10 mouse cellular contexts compared by ENCODE assay signal in the genomic region with DNA sequence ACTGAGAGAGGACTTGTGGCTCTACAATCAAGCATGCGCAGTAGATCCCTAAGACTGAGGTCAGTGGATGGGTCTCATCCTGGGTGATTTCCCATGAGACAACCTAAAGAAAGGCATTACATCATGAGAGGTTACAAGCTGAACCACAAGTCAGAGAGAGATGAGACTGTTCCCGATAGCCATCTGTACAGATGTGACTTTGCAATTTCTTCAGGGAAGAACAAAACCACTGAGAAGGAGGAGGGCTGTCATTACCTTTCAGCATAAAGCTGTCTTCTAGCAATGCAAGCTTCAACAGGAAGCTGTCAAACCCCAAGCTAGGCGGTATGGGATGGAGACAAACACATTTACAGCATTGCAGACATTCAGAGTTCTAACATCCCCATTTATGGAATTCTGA.
DNase-seq lines count a peak whose midpoint lies in the region; ATAC-seq lines count a peak whose summit lies in the region.
"Had no signal": no experiment of that assay in that cellular context is flagged by ENCODE, and none has a peak within 500 bp of the region (broad histone marks: within the 10 kb centered on the region; RNA-seq: fewer than 3 reads in every experiment).

No protein-coding gene starts in this region.

- H3K4me2 ChIP-seq in kidney, embryonic 14.5 days (replicated peaks; ENCODE audit: low read depth, low read length) = peak overlapping the region; percentile 28
- peak overlapping the region; percentile 61 for H3K4me2 ChIP-seq in hindbrain, embryonic 12.5 days (replicated peaks)
- H3K4me2 ChIP-seq in midbrain, embryonic 14.5 days (ENCODE audit: low read length) = peak overlapping the region; percentile 96

- no peaks in the 10 kb centered on the region for H3K27me3 ChIP-seq in kidney, embryonic 14.5 days (ENCODE audit: control insufficient read depth, insufficient read depth, low read length)
- no peaks in the 10 kb centered on the region for H3K27me3 ChIP-seq in hindbrain, embryonic 12.5 days
- no peaks in the 10 kb centered on the region for H3K27me3 ChIP-seq in midbrain, embryonic 14.5 days (ENCODE audit: control insufficient read depth, insufficient read depth, low read length)

- 64% methylated on average over 3 of the region's 3 CpGs for WGBS in kidney, embryonic 14.5 days
- WGBS in hindbrain, embryonic 12.5 days = 68% methylated on average over 3 of the region's 3 CpGs
- 65% methylated on average over 3 of the region's 3 CpGs for WGBS in midbrain, embryonic 14.5 days

- no peaks in the 10 kb centered on the region for H3K36me3 ChIP-seq in kidney, embryonic 14.5 days (ENCODE audit: control insufficient read depth, insufficient read depth, low read length)
- 0 out of 2 replicates have a peak, but pooled peaks cover 2% of the 10 kb centered on the region for H3K36me3 ChIP-seq in hindbrain, embryonic 12.5 days
- H3K36me3 ChIP-seq in midbrain, embryonic 14.5 days (ENCODE audit: control insufficient read depth, insufficient read depth, low read length) = no peaks in the 10 kb centered on the region; the same call in 1 of the 2 replicates

- H3K9me3 ChIP-seq in kidney, embryonic 14.5 days (ENCODE audit: control insufficient read depth, low read length) = no peaks in the 10 kb centered on the region
- H3K9me3 ChIP-seq in hindbrain, embryonic 12.5 days (replicated peaks) = no peaks in the 10 kb centered on the region
- H3K9me3 ChIP-seq in midbrain, embryonic 14.5 days (ENCODE audit: control insufficient read depth, low read length) = no peaks in the 10 kb centered on the region

- H3K4me1 ChIP-seq in kidney, embryonic 14.5 days (ENCODE audit: control insufficient read depth, insufficient read depth, low read length) = peaks cover 19% of the 10 kb centered on the region
- H3K4me1 ChIP-seq in hindbrain, embryonic 12.5 days = peaks cover 50% of the 10 kb centered on the region
- peaks cover 48% of the 10 kb centered on the region for H3K4me1 ChIP-seq in midbrain, embryonic 14.5 days (ENCODE audit: control insufficient read depth, insufficient read depth, low read length)

- DNase-seq in kidney, postnatal 25 days = no peak
- peak; percentile 64 for DNase-seq in MN1 (ENCODE audit: low spot score)
- no peak for DNase-seq in midbrain, embryonic 14.5 days
- no peak for DNase-seq in testis, postnatal 10 days (ENCODE audit: low spot score)
- DNase-seq in layer of hippocampus, adult 8-10 months (ENCODE audit: low spot score in 2 of 2) = no peak
- DNase-seq in kidney, postnatal 14 days = no peak
- DNase-seq: cerebellum, adult 8-10 months; right cerebral cortex, postnatal 25 days had no signal

- H3K9ac ChIP-seq in kidney, embryonic 14.5 days (ENCODE audit: low read depth, low read length) = no peak overlapping the region
- peak overlapping the region; percentile 75; the same call in 1 of the 2 replicates for H3K9ac ChIP-seq in hindbrain, embryonic 12.5 days
- peak overlapping the region; percentile 96 for H3K9ac ChIP-seq in midbrain, embryonic 14.5 days (replicated peaks; ENCODE audit: low read length)

- peak overlapping the region; percentile 91; the same call in 1 of the 2 replicates for H3K27ac ChIP-seq in kidney, embryonic 14.5 days (ENCODE audit: low read depth, low read length)
- peak overlapping the region; percentile 92; the same call in 1 of the 2 replicates for H3K27ac ChIP-seq in hindbrain, embryonic 12.5 days
- H3K27ac ChIP-seq in midbrain, embryonic 14.5 days (replicated peaks; ENCODE audit: low read depth, low read length) = peak overlapping the region; percentile 91; the same call in 1 of the 2 replicates

- H3K4me3 ChIP-seq in kidney, embryonic 14.5 days (ENCODE audit: low read length) = no peak overlapping the region; the same call in 1 of the 2 replicates
- H3K4me3 ChIP-seq in hindbrain, embryonic 12.5 days = peak overlapping the region; percentile 64
- H3K4me3 ChIP-seq in midbrain, embryonic 14.5 days (replicated peaks; ENCODE audit: low read depth, low read length) = peak overlapping the region; percentile 73

- ATAC-seq in kidney, embryonic 14.5 days (ENCODE audit: low FRiP score, low TSS enrichment) = no peak
- ATAC-seq in hindbrain, embryonic 12.5 days (ENCODE audit: low FRiP score) = no peak
- ATAC-seq in midbrain, embryonic 14.5 days (ENCODE audit: low FRiP score, low TSS enrichment) = no peak

Comparison
In these comparisons a context has a peak if more than half of its experiments do, and no peak if none do; other contexts are left out.
1. H3K4me2 ChIP-seq: peak in every context shown above with its lines; median percentile 96 in midbrain, embryonic 14.5 days; 61 in hindbrain, embryonic 12.5 days; 28 in kidney, embryonic 14.5 days.